Mouse (Mus musculus) hindbrain, embryonic 13.5 days (tissue): ENCODE results near the gene Ube2o. TPM values are rescaled to one million over a fixed set of nuclear protein-coding genes. Genes with fewer than 3 reads are reported as not detected.

Experiments
- ATAC-seq: fragments of 200-750 bp; cut with Nextera tagmentation; 2 replicates; pipeline ENCODE4 v1.8.0; 2017; ENCODE audit warnings: moderate TSS enrichment; ENCODE audit not compliant: low FRiP score
- H3K27ac ChIP-seq: fragments of 300-500 bp; sonication (generic); 2 replicates; pipeline ENCODE4 v1.5.1; 2015; ENCODE audit warnings: inconsistent platforms, mild to moderate bottlenecking, moderate library complexity
- H3K27me3 ChIP-seq: fragments of 300-500 bp; sonication (generic); 2 replicates; pipeline ENCODE4 v1.6.1; 2015; ENCODE audit warnings: mild to moderate bottlenecking, inconsistent platforms
- H3K36me3 ChIP-seq: fragments of 300-500 bp; sonication (generic); 2 replicates; pipeline ENCODE4 v1.6.1; 2015; ENCODE audit warnings: mild to moderate bottlenecking, inconsistent platforms
- H3K4me1 ChIP-seq: fragments of 300-500 bp; sonication (generic); replicated peaks from 2 replicates; pipeline ENCODE4 v1.6.1; 2015; ENCODE audit warnings: inconsistent platforms
- H3K4me2 ChIP-seq: fragments of 300-500 bp; sonication (generic); 2 replicates; pipeline ENCODE4 v1.6.1; 2015; ENCODE audit warnings: inconsistent platforms, mild to moderate bottlenecking, moderate library complexity
- H3K4me3 ChIP-seq: fragments of 300-500 bp; sonication (generic); 2 replicates; pipeline ENCODE4 v1.5.1; 2015; ENCODE audit warnings: mild to moderate bottlenecking, inconsistent platforms
- H3K9ac ChIP-seq: fragments of 300-500 bp; sonication (generic); 2 replicates; pipeline ENCODE4 v1.6.1; 2015; ENCODE audit warnings: mild to moderate bottlenecking, inconsistent platforms
- H3K9me3 ChIP-seq: fragments of 300-500 bp; sonication (generic); 2 replicates; pipeline ENCODE4 v1.6.1; 2016; ENCODE audit warnings: inconsistent platforms
- WGBS: fragments of 180-500 bp; shearing (Covaris S2); methylation state at CpG from one replicate; pipeline ENCODE4 v1.1.7; 2015; 5-methylcytosine and 5-hydroxymethylcytosine counted together
- polyA plus RNA-seq: library from polyadenylated mRNA; unstranded; fragments of >200 nt; fragmentation: Nextera tagmentation; extraction: Ambion mirVana; gene quantifications from 2 replicates; pipeline ENCODE4 v1.2.1, GENCODE M21; 2015

The Ube2o gene
- polyA plus RNA-seq, 1 experiment from 2014 or later: 14.1 TPM

DNA sequence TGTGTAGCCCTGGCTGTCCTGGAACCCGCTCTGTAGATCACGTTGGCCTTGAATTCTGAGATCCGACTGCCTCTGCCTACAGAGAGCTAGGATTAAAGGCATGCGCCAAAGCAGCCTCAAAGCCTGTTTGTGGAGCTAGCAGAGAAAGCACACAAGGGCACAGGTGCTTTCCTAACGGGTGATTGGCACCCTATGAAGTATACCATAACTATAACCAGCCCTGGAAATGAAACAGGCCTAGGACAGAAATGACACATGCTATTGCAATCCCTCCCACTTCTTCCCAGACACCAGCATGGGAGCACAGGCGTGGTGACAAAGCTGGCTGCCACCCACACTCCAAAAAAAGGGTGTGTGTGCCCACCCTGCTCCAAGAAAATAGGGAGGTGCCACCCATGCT lies 68.3 kb downstream of the Ube2o start:
- Histone ChIP-seq H3K36me3 (no peaks in the 10 kb centered on the region), H3K9me3 (peaks cover 3% of the 10 kb centered on the region; the same call in 1 of the 2 replicates), H3K4me3 (no peak overlapping the region), H3K27ac (no peak overlapping the region), H3K9ac (no peak overlapping the region), H3K4me1 (peaks cover 5% of the 10 kb centered on the region; the same call in 1 of the 2 replicates), H3K4me2 (no peak overlapping the region), H3K27me3 (0 out of 2 replicates have a peak, but pooled peaks cover 16% of the 10 kb centered on the region)
- no peak for ATAC-seq
- WGBS: 83% methylated on average over 6 of the region's 6 CpGs

DNA sequence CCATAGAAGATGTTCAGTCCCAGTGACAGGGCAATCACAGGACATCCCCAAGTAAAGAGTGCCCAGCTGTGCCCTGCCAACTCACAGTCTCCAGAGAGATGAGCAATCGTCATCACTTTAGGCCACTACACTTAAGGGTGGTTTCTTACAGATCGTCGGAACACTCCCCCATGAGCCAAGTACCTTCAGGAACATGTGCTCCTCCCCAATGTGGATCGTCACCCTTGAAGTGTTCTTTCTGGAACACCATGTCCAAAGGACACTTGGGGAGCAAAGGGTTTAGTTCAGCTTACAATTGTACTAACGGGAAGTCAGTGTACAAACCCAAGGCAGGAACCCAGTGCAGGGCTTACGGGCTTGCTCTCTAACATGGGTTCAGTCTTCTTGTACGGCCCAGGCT lies 69.1 kb downstream of the Ube2o start:
- Histone ChIP-seq H3K4me3 (no peak overlapping the region), H3K4me2 (no peak overlapping the region), H3K9me3 (peaks cover 3% of the 10 kb centered on the region; the same call in 1 of the 2 replicates), H3K27ac (no peak overlapping the region), H3K27me3 (0 out of 2 replicates have a peak, but pooled peaks cover 16% of the 10 kb centered on the region), H3K36me3 (no peaks in the 10 kb centered on the region), H3K4me1 (peaks cover 5% of the 10 kb centered on the region; the same call in 1 of the 2 replicates), H3K9ac (no peak overlapping the region)
- 97% methylated on average over 7 of the region's 7 CpGs for WGBS
- ATAC-seq: no peak

DNA sequence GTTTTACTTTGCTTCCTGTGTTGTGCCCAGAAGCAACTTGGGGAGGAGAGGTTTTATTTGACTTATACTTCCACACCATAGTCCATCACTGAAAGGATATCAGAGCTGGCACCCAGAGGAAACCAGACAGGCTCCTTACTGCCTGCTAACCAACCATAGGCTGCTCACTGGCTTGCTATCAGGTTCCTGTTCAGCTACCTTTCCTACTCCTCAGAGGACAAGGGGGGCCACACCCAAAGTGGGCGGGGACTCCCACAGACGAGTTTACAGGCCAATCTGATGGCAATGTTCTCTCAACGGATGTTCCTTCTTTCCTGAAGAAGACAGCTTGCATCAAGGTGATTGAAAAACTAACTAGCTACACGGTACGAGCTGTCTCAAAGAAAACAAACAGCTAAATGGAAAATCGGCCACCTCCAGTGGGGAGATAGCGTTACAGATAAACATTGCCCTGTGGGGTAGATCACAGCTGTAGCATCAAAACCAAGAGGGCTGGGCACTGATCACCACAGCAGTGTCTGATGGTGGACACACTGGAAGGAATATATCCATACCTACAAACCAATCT lies 69.9 kb downstream of the Ube2o start:
- no peak overlapping the region for H3K9ac ChIP-seq
- WGBS: 74% methylated on average over 7 of the region's 7 CpGs
- no peaks in the 10 kb centered on the region for H3K36me3 ChIP-seq
- H3K4me2 ChIP-seq: no peak overlapping the region
- ATAC-seq: no peak
- H3K4me3 ChIP-seq: no peak overlapping the region
- 0 out of 2 replicates have a peak, but pooled peaks cover 16% of the 10 kb centered on the region for H3K27me3 ChIP-seq
- peaks cover 3% of the 10 kb centered on the region; the same call in 1 of the 2 replicates for H3K9me3 ChIP-seq
- H3K27ac ChIP-seq: no peak overlapping the region
- H3K4me1 ChIP-seq: peaks cover 5% of the 10 kb centered on the region; the same call in 1 of the 2 replicates

DNA sequence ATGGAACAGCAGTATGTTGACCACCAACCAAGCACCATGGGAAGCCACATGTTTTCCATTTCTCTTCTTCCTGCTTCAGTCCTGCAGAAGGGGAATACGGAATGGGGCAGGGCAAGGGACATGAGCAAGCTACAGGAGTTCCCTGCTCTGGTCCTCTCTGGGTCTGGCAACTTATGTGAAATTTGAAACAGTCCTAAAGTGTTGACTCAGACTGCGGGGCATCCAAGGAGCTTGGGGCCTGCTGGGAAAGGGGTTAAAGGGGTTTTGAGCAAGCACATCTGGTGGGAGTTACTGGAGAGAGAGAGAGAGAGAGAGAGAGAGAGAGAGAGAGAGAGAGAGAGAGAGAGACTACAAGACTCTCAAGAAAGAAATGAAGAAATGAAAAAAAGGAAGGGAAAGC lies 72.6 kb downstream of the Ube2o start:
- no peak for ATAC-seq
- no peaks in the 10 kb centered on the region for H3K36me3 ChIP-seq
- H3K4me3 ChIP-seq: no peak overlapping the region

DNA sequence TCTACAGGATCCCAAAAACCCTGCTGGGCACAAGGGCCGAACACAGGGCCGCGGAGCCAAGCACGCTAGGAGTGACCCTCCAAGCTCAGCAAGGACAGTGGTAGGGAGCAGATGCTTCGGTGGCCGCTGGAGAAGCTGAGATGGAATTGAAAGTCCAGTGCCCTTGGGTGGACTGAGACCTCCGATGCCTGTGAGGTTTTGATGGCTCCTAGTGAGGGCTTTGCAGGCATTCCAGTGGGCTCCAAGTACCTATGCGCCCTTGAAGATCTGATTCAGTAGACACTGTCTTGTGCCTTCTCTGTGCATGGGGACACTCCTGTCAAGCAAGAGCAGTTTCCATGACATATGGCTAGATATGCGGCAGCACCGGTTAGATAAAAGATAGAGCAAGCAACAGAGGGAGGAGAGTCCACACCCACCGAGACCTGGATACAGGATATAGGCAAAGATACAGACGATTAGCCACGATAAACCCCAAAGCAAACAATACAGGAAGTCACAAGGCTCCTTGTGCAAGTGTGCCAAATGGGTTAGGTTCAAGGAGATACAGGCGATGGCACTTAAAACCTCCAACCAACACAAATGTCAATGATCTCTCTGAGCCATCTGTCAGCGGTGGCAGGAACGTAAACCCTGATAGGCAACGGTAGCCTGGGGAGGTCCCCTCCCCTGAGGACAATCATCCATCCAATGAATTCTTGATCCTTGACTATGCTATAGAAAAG lies 74.9 kb downstream of the Ube2o start:
- WGBS: 77% methylated on average over 17 of the region's 17 CpGs

More for the DNA sequence above, 72.6 kb downstream of the Ube2o start:
- Histone ChIP-seq H3K4me1 (no peaks in the 10 kb centered on the region), H3K9ac (no peak overlapping the region), H3K27ac (no peak overlapping the region), H3K9me3 (peaks cover 3% of the 10 kb centered on the region; the same call in 1 of the 2 replicates), H3K27me3 (0 out of 2 replicates have a peak, but pooled peaks cover 6% of the 10 kb centered on the region), H3K4me2 (no peak overlapping the region)
- WGBS: 62% methylated on average over 2 of the region's 2 CpGs

DNA sequence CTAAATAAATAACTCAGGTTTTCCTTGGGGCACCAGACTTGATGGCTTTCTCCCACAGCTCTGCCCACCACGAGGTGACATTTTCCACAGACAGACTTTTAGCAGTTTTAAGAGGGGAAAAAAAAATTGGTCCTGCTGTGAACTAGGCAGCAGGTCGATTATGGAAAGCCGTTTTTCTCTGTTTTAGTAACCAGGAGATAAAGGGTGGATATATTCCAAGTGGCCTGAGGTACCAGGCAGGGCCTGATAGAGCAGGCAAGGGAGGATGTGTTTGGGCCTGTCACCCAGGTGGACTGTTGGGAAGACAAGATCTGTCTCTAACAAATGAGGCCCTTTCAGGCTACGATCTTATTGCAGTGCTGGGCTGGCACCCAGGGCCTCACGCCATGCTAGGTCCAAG lies 75.7 kb downstream of the Ube2o start:
- Histone ChIP-seq H3K36me3 (no peaks in the 10 kb centered on the region), H3K27me3 (no peaks in the 10 kb centered on the region), H3K4me1 (peaks cover 3% of the 10 kb centered on the region; the same call in 1 of the 2 replicates), H3K9ac (no peak overlapping the region), H3K4me3 (no peak overlapping the region), H3K4me2 (no peak overlapping the region), H3K27ac (no peak overlapping the region), H3K9me3 (no peaks in the 10 kb centered on the region)
- WGBS: 73% methylated on average over 5 of the region's 5 CpGs
- ATAC-seq: no peak

More for the DNA sequence above, 74.9 kb downstream of the Ube2o start:
- no peaks in the 10 kb centered on the region for H3K27me3 ChIP-seq
- no peak overlapping the region for H3K4me3 ChIP-seq
- peaks cover 3% of the 10 kb centered on the region; the same call in 1 of the 2 replicates for H3K9me3 ChIP-seq
- no peak for ATAC-seq
- no peaks in the 10 kb centered on the region for H3K36me3 ChIP-seq
- no peak overlapping the region for H3K9ac ChIP-seq
- H3K4me2 ChIP-seq: no peak overlapping the region
- no peak overlapping the region for H3K27ac ChIP-seq
- H3K4me1 ChIP-seq: no peaks in the 10 kb centered on the region

DNA sequence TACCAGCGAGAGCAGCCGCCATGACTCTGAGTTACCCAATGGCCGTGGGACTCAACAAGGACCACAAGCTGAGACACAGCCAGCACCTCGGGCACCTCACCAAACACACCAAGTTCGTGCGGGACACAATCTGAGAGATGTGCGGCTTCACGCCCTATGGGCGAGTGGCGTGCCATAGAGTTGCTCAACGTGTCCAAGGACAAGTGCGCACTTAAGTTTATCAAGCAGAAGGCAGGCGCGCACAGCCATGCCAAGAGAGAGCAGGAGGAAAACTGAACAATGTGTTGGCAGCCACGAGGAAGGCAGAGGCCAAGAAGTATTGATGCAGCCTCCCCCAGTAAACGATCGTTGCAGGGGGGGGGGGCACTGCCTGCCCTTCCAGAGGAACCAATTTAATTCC lies 76.7 kb downstream of the Ube2o start:
- no peak for ATAC-seq
- no peak overlapping the region for H3K9ac ChIP-seq
- no peaks in the 10 kb centered on the region for H3K9me3 ChIP-seq
- H3K4me3 ChIP-seq: no peak overlapping the region
- H3K36me3 ChIP-seq: no peaks in the 10 kb centered on the region
- H3K4me2 ChIP-seq: no peak overlapping the region
- WGBS: 92% methylated on average over 17 of the region's 17 CpGs
- no peaks in the 10 kb centered on the region for H3K27me3 ChIP-seq
- peaks cover 3% of the 10 kb centered on the region; the same call in 1 of the 2 replicates for H3K4me1 ChIP-seq
- no peak overlapping the region for H3K27ac ChIP-seq

DNA sequence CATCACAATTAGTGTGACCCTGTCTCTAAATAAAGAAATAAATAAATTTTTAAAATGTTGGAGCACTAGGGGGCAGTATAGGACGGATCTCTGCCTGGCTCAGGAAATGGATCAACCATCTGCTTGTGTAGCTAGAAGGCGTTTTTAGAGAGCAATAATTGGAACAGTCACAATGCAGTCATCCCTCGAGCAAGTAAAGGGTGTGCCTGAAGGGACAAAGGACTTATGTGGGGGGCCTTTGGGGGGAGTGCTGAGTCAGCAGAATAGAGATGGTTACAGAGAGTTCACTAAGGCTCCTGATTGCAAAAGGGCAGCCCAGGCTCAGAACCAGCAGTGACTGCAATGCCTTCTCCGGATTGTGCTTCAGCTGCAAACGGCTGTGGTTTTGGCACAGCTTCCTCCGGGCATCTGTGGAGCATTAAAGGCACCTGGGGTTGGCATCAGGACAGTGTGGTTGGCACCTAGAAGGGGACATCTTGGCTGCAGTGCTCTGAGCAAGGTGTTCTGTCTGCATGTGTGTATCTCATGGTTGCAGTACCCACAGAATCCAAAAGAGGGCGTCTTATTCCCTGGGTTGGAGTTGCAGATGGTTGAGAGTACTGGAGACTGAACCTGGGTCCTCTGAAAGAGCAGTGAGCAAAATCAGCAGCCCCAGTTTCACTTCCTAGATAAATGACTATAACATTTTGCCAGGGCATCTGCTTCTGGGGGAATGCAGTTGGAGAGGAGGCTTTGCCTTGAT lies 80.1 kb downstream of the Ube2o start:
- Histone ChIP-seq H3K4me1 (peaks cover 7% of the 10 kb centered on the region), H3K9ac (no peak overlapping the region), H3K27ac (peak overlapping the region; percentile 14), H3K9me3 (no peaks in the 10 kb centered on the region), H3K36me3 (no peaks in the 10 kb centered on the region), H3K27me3 (no peaks in the 10 kb centered on the region), H3K4me2 (no peak overlapping the region), H3K4me3 (no peak overlapping the region)
- no peak for ATAC-seq
- WGBS: 30% methylated on average over 7 of the region's 7 CpGs

DNA sequence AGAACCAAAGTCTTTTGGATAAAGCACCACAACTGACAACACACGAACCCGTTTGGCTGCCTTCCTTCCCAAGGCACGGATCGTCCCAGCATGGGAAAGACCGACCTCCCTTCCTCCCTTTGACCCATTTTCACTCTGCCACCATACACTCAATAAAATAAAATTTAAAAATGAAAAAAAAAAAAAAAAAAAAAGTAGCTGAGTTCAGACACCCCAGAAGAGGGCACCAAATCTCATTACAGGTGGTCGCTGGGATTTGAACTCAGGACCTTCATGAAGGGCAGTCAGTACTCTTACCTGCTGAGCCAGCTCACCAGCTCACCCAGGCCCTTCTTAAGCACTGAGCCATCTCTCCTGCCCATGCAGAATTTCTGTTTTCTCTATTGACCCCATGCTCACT lies 82.2 kb downstream of the Ube2o start:
- Histone ChIP-seq H3K27ac (no peak overlapping the region), H3K9me3 (no peaks in the 10 kb centered on the region), H3K27me3 (no peaks in the 10 kb centered on the region), H3K36me3 (no peaks in the 10 kb centered on the region), H3K4me2 (peak overlapping the region; percentile 44), H3K4me1 (peaks cover 21% of the 10 kb centered on the region), H3K4me3 (no peak overlapping the region), H3K9ac (no peak overlapping the region)
- 39% methylated on average over 6 of the region's 6 CpGs for WGBS
- ATAC-seq: no peak

DNA sequence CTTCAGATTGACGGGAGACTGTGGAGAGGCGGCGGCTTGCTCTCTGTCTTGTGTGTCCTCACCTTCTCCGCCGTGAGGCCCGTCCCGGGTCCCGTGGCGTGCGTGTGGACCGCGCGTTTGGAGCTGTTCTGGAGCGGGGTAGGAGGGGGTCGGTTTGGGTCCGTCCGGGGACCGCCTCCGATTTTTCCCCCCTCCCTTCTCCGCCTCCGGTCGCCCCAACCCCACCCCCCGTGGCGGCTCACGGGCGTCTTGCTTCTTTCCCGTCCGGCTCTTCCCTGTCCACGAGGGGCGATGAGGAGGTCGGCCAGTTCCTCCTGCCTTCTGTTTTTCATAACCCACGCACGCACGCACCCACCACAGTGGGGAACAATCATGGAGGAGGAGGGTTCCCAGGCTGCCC lies 82.7 kb downstream of the Ube2o start:
- no peak for ATAC-seq
- 38% methylated on average over 34 of the region's 34 CpGs for WGBS
- peak overlapping the region; percentile 23 for H3K4me3 ChIP-seq
- H3K27ac ChIP-seq: no peak overlapping the region
- peak overlapping the region; percentile 44 for H3K4me2 ChIP-seq
- no peaks in the 10 kb centered on the region for H3K9me3 ChIP-seq
- H3K4me1 ChIP-seq: peaks cover 24% of the 10 kb centered on the region
- H3K9ac ChIP-seq: 0 out of 2 replicates have a peak overlapping the region, but pooled peaks have one; percentile 29
- no peaks in the 10 kb centered on the region for H3K36me3 ChIP-seq
- no peaks in the 10 kb centered on the region for H3K27me3 ChIP-seq

DNA sequence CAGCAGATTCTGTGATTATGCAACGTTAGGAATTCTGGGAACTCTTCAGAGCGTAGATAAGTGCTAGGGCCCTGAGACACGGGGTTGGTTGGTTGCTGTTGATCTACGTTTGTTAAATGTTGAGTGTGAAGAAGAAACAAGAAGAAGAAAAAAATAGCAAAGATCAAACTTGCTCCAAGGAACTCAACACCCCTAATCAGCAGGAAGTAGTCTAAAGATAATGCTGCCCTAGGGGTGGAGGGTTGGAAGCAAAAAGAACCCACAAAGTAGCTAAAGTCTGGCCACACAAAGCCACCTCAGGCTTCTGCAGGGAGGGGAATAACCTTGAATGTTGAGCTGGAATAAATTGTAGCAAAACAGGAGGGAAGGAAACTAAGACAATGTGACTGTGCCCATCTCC lies 83.9 kb downstream of the Ube2o start:
- H3K4me2 ChIP-seq: no peak overlapping the region
- peaks cover 24% of the 10 kb centered on the region for H3K4me1 ChIP-seq
- no peak for ATAC-seq
- no peaks in the 10 kb centered on the region for H3K27me3 ChIP-seq
- no peak overlapping the region for H3K4me3 ChIP-seq
- 89% methylated on average over 4 of the region's 4 CpGs for WGBS
- no peaks in the 10 kb centered on the region for H3K36me3 ChIP-seq
- no peak overlapping the region for H3K9ac ChIP-seq
- H3K9me3 ChIP-seq: no peaks in the 10 kb centered on the region
- no peak overlapping the region for H3K27ac ChIP-seq

DNA sequence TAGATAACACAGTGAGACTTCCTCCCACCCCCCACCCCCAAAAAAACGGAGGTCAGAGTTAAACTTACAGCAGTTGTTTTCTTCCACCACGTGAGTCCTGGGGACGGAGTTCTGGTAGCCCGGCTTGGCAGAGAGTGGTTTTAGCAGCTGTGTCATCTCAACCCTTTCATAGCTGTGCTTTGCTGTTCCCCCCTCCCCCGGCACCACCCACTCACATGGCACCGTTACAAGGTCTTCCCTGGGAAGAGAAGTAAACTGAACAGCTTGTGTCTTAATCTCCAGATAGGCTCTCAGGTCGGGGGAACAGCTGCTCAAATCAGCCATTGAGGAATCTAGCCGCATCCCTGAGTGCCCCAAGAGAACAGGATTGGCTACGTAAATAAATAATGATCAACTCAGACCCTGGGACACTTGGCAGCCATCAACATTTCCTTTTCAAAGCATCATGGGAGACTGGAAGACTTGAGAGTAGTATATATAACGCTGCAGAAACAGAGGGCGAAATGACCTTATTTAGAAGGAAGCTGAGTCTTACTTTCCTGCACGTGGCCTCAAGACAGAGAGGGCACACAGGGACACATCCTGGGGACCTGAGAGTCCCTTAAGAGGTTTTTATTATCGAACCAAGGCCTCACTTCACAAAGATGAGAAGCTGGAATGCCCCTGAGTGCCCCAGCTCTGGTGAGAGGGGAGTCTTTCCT lies 86.6 kb downstream of the Ube2o start:
- Histone ChIP-seq H3K27ac (peak overlapping the region; percentile 71), H3K36me3 (no peaks in the 10 kb centered on the region), H3K9me3 (no peaks in the 10 kb centered on the region), H3K4me3 (no peak overlapping the region), H3K9ac (no peak overlapping the region), H3K27me3 (no peaks in the 10 kb centered on the region), H3K4me2 (no peak overlapping the region), H3K4me1 (peaks cover 26% of the 10 kb centered on the region)
- WGBS: 38% methylated on average over 13 of the region's 13 CpGs
- no peak for ATAC-seq
